Mouse (Mus musculus) kidney, adult 2 months (tissue): Measurements from ENCODE around the gene Dsn1. TPM values are rescaled to one million over a fixed set of nuclear protein-coding genes. Genes with fewer than 3 reads are reported as not detected.

Source experiments
- DNase-seq: peaks from one replicate; pipeline ENCODE4 v3.0.0; 2021
- H3K27ac ChIP-seq: fragments of 200-500 bp; 2 replicates; pipeline ENCODE4 v1.5.1; 2012; ENCODE audit warnings: low read depth, low read length, control low read depth, inconsistent platforms; ENCODE audit not compliant: insufficient read depth
- H3K27me3 ChIP-seq: fragments of 200-500 bp; replicated peaks from 2 replicates; pipeline ENCODE4 v1.6.1; 2012; ENCODE audit warnings: mild to moderate bottlenecking, moderate library complexity, low read length, inconsistent platforms; ENCODE audit not compliant: control insufficient read depth, insufficient read depth
- H3K36me3 ChIP-seq: fragments of 200-500 bp; 2 replicates; pipeline ENCODE4 v1.6.1; 2012; ENCODE audit warnings: mild to moderate bottlenecking, moderate library complexity, low read length, inconsistent platforms; ENCODE audit not compliant: control insufficient read depth, insufficient read depth
- H3K4me1 ChIP-seq: fragments of 200-500 bp; 2 replicates; pipeline ENCODE4 v1.6.1; 2011; ENCODE audit warnings: low read length; ENCODE audit not compliant: control insufficient read depth, insufficient read depth
- H3K4me3 ChIP-seq: fragments of 200-500 bp; 2 replicates; pipeline ENCODE4 v1.5.1; 2011; ENCODE audit warnings: mild to moderate bottlenecking, low read depth, low read length, control low read depth; ENCODE audit not compliant: insufficient read depth
- CTCF ChIP-seq: fragments of 200-500 bp; conservative IDR thresholded peaks from 2 replicates; pipeline ENCODE4 v1.5.1; 2011; ENCODE audit warnings: low read depth, mild to moderate bottlenecking, control low read depth, low read length, moderate library complexity, mixed read lengths; ENCODE audit not compliant: insufficient read depth, insufficient read length
- POLR2A ChIP-seq: fragments of 200-500 bp; IDR thresholded peaks from one replicate; pipeline ENCODE4 v1.6.1; 2011; ENCODE audit warnings: low read depth, low read length, control low read depth
- WGBS: fragments of 180-500 bp; shearing (Covaris S2); methylation state at CpG from one replicate; pipeline ENCODE4 v1.1.7; 2018; 5-methylcytosine and 5-hydroxymethylcytosine counted together
- polyA plus RNA-seq: library from polyadenylated mRNA; depleted of rRNA; stranded (reverse); fragments of >200 nt; gene quantifications from 2 replicates; pipeline ENCODE4 v1.2.3, GENCODE M21; 2012; rRNA removed

Dsn1 gene
- polyA plus RNA-seq, 1 experiment: 2.0 TPM

DNA sequence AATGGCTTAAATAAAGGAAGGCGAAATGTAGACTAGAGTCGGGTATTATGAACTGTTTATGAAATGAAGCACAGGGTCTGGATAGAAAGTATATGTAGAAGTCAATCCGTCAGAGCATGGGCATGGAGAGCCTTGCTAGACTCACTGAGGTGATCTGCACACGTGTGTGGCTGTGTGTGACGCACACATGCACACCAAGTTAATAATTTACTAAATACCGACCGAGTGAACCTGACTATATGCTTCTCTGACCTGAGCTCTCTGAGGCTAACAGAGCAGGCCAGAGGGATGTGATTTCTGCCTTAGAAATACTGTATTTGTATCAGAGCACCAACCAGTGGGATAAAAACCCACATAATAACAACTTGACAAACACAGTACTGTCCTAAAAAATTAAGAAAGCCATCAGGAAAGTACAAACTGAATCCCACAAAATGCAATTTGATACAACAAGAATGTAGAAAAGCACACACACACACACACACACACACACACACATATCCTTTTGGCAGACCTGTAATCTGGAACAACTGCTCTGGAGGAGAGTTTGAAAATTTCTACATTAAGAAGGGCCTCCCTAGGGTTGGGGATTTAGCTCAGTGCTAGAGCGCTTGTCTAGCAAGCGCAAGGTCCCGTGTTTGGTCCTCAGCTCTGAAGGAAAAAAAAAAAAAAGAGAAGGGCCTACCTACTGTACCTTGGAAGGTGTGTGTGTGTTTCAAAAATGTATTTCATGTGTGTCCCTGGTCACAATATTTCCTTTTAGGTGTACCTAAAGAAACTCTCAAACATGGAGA lies 55.5 kb downstream of the Dsn1 start:
- TF ChIP-seq POLR2A: no peak
- no peak for TF ChIP-seq CTCF
- H3K4me1 ChIP-seq: no peaks in the 10 kb centered on the region
- WGBS: 59% methylated on average over 10 of the region's 10 CpGs
- DNase-seq: peak; percentile 10
- H3K27ac ChIP-seq: no peak overlapping the region
- H3K27me3 ChIP-seq: no peaks in the 10 kb centered on the region
- no peak overlapping the region for H3K4me3 ChIP-seq
- H3K36me3 ChIP-seq: peaks cover 2% of the 10 kb centered on the region; the same call in 1 of the 2 replicates

DNA sequence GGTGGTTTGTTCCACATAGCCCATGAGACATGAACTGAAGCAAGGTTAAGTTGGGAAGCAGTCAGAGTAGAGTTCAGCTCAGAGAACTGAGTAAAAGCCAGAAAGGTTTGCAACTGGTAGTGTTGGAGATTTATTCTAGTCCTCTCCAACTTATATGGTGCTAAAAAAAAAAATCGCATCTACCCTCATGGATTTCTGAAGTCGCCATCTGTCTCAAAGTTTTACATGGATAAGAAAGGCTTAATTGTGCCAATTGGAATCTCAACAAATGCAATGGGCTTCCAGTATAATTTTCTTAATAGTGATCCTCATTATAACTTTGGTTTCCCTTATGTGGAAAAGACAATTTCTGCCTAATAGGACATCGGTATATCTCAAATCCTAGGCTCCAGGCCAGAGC lies 56.1 kb downstream of the Dsn1 start:
- no peak overlapping the region for H3K27ac ChIP-seq
- H3K4me3 ChIP-seq: no peak overlapping the region
- no peaks in the 10 kb centered on the region for H3K27me3 ChIP-seq
- no peaks in the 10 kb centered on the region for H3K4me1 ChIP-seq
- DNase-seq: no peak
- 93% methylated on average over 3 of the region's 3 CpGs for WGBS
- TF ChIP-seq CTCF: no peak
- no peak for TF ChIP-seq POLR2A
- peaks cover 2% of the 10 kb centered on the region; the same call in 1 of the 2 replicates for H3K36me3 ChIP-seq

Other genes starting within 250 kb of the Dsn1 start
- gene Myl9, start 231.7 kb downstream of the Dsn1 start, polyA plus RNA-seq: 155 and 157 TPM in 2 replicates
- gene Tgif2, start 167.1 kb downstream of the Dsn1 start, polyA plus RNA-seq: 3.8 and 4.6 TPM in 2 replicates
- gene 4930518I15Rik, start 149.2 kb downstream of the Dsn1 start, polyA plus RNA-seq: 1.1 and 1.2 TPM in 2 replicates
- 127 and 129 TPM in 2 replicates for gene Rab5if, start 144.0 kb downstream of the Dsn1 start, polyA plus RNA-seq
- 0.10 and 0.67 TPM in 2 replicates for gene Sla2, start 120.0 kb downstream of the Dsn1 start, polyA plus RNA-seq
- gene Ndrg3, start 15.1 kb downstream of the Dsn1 start, polyA plus RNA-seq: 97.8 and 102 TPM in 2 replicates
- gene Soga1, start 72.1 kb upstream of the Dsn1 start, polyA plus RNA-seq: 5.3 and 5.4 TPM in 2 replicates
- 11.3 and 12.2 TPM in 2 replicates for gene Tldc2, start 79.9 kb upstream of the Dsn1 start, polyA plus RNA-seq
- gene Samhd1, start 128.1 kb upstream of the Dsn1 start, polyA plus RNA-seq: 16.4 and 23.5 TPM in 2 replicates
- 3.1 and 3.2 TPM in 2 replicates for gene Rbl1, start 197.4 kb upstream of the Dsn1 start, polyA plus RNA-seq